Mouse (Mus musculus) forebrain, embryonic 10.5 days (tissue): ENCODE data around the gene Stac3. TPM values are rescaled to one million over a fixed set of nuclear protein-coding genes. Genes with fewer than 3 reads are reported as not detected.

Source experiments
- DNase-seq: peaks from one replicate; pipeline ENCODE4 v3.0.0-alpha.2; 2017; ENCODE audit warnings: low spot score; ENCODE audit errors: extremely low spot score
- H3K27ac ChIP-seq: fragments of 300-500 bp; sonication (generic); 2 replicates; pipeline ENCODE4 v1.5.1; 2016; ENCODE audit warnings: mild to moderate bottlenecking
- H3K27me3 ChIP-seq: fragments of 300-500 bp; sonication (generic); 2 replicates; pipeline ENCODE4 v1.6.1; 2016; ENCODE audit warnings: mild to moderate bottlenecking; ENCODE audit not compliant: poor library complexity, severe bottlenecking
- H3K36me3 ChIP-seq: fragments of 300-500 bp; sonication (generic); replicated peaks from 2 replicates; pipeline ENCODE4 v1.6.1; 2016; ENCODE audit warnings: mild to moderate bottlenecking, moderate library complexity
- H3K4me1 ChIP-seq: fragments of 300-500 bp; sonication (generic); 2 replicates; pipeline ENCODE4 v1.6.1; 2016
- H3K4me3 ChIP-seq: fragments of 300-500 bp; sonication (generic); 2 replicates; pipeline ENCODE4 v1.5.1; 2016; ENCODE audit warnings: mild to moderate bottlenecking, moderate library complexity
- H3K9me3 ChIP-seq: fragments of 300-500 bp; sonication (generic); 2 replicates; pipeline ENCODE4 v1.6.1; 2016; ENCODE audit warnings: mild to moderate bottlenecking, moderate library complexity
- WGBS: fragments of 180-500 bp; shearing (Covaris S2); methylation state at CpG from one replicate; pipeline ENCODE4 v1.1.7; 2016; 5-methylcytosine and 5-hydroxymethylcytosine counted together
- polyA plus RNA-seq: library from polyadenylated mRNA; unstranded; fragments of >200 nt; fragmentation: Nextera tagmentation; extraction: Ambion mirVana; gene quantifications from 2 replicates; pipeline ENCODE4 v1.2.1, GENCODE M21; 2016

Gene Stac3
- polyA plus RNA-seq, 1 experiment from 2014 or later = 0.41 TPM

DNA sequence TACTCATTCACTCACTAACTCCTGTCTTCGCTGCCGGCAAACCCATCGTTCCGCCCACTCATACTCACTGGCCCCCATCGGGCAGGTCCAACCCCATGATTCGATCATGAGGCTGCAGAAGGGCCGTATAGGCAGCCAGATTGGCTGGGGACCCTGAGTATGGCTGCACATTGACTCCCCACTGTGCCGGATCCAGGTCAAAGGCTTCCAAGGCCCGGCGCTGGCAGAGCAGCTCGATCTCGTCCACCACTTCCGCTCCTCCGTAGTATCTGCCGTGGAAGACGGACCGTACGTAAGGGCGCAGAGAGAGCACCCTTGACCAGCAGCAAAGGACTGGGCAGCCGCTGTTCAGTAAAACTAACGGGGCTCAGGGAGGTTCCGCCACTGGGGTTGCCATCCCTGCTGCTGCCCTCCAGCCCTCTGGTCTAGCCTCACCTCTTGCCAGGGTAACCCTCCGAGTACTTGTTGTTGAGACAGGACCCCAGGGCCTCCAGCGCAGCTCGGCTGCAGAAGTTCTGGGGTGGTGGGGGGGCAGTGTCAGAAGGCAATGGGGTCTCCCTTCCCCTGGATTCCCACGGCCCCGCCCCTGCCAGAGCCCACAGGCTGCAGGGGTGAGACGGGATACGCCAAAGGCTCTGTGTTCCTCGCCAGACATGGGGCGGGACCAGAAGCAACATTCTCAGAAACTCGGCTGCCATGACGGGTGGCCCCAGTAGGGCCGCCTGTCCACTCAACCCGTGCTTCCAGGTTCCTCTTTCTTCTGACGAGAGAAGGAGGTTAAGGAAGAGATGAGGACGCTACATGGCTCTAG lies 18.6 kb downstream of the Stac3 start:
- DNase-seq = no peak
- Histone ChIP-seq H3K4me1 (peaks cover 68% of the 10 kb centered on the region), H3K27ac (no peak overlapping the region)

DNA sequence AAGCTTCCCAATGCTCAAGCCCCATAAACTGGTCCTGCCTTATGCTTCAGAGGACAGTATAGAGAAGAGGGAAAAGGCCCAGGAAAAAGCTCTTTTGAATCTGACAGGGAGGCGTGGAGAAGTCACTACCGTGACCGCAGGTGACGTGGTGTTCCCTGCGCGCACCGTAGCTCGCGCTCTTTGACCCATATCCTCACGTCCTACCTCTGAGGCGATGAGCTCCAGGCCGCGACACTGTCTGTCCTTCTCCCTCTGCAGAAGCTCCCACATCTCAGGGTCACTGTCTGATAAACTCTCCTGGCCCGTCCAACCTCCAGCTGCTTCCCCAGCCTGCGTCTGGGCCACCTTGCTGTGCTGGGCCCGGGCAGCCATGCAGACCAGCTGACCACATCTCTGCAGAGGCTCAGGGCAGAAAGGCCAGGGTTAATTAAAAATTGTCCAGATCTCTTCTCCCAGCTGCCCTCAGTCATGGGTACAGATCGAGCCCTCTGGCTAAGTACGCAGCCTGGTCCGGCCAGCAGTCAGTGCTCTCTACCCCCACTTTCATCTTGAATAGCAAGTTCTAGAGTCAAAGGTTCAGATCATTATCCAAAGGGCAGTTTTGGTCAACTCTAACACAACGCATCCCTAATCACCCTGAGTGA lies 19.4 kb downstream of the Stac3 start:
- peaks cover 41% of the 10 kb centered on the region for H3K36me3 ChIP-seq
- no peak overlapping the region for H3K27ac ChIP-seq
- H3K4me1 ChIP-seq = peaks cover 68% of the 10 kb centered on the region
- H3K4me3 ChIP-seq = peak overlapping the region; percentile 69
- peaks cover 85% of the 10 kb centered on the region for H3K27me3 ChIP-seq
- WGBS = 85% methylated on average over 20 of the region's 20 CpGs
- H3K9me3 ChIP-seq = peaks cover 11% of the 10 kb centered on the region; the same call in 1 of the 2 replicates
- DNase-seq = no peak

More for the DNA sequence above, 18.6 kb downstream of the Stac3 start:
- peaks cover 11% of the 10 kb centered on the region; the same call in 1 of the 2 replicates for H3K9me3 ChIP-seq
- WGBS = 94% methylated on average over 37 of the region's 37 CpGs
- H3K27me3 ChIP-seq = peaks cover 85% of the 10 kb centered on the region
- H3K36me3 ChIP-seq = peaks cover 41% of the 10 kb centered on the region
- peak overlapping the region; percentile 69; the same call in 1 of the 2 replicates for H3K4me3 ChIP-seq

GRCm38 (mm10) chr10:127521611-127522080 lies 20.2 kb downstream of the Stac3 start:
- H3K36me3 ChIP-seq = peaks cover 41% of the 10 kb centered on the region
- peak overlapping the region; percentile 87 for H3K27ac ChIP-seq
- no peak for DNase-seq
- peak overlapping the region; percentile 69 for H3K4me3 ChIP-seq
- 14% methylated on average over 12 of the region's 12 CpGs for WGBS
- H3K9me3 ChIP-seq = peaks cover 11% of the 10 kb centered on the region; the same call in 1 of the 2 replicates
- H3K4me1 ChIP-seq = peaks cover 68% of the 10 kb centered on the region
- H3K27me3 ChIP-seq = peaks cover 85% of the 10 kb centered on the region

- Histone ChIP-seq H3K4me1 (peaks cover 68% of the 10 kb centered on the region), H3K4me3 (peak within 1 kb of the TSS; percentile 69), H3K27ac (peak within 1 kb of the TSS; percentile 87), H3K36me3 (peaks cover 38% of the 10 kb centered on the region), H3K9me3 (peaks cover 11% of the 10 kb centered on the region; the same call in 1 of the 2 replicates), H3K27me3 (peaks cover 85% of the 10 kb centered on the region)
- peak; percentile 89 for DNase-seq
- under 1% methylated on average over 21 of the region's 21 CpGs for WGBS
These were observed 20.6 kb downstream of the Stac3 start, which contains the start of gene Shmt2 for GRCm38 (mm10) chr10:127522088-127522581. Shmt2 (minus strand) TSS chr10:127522444.

DNA sequence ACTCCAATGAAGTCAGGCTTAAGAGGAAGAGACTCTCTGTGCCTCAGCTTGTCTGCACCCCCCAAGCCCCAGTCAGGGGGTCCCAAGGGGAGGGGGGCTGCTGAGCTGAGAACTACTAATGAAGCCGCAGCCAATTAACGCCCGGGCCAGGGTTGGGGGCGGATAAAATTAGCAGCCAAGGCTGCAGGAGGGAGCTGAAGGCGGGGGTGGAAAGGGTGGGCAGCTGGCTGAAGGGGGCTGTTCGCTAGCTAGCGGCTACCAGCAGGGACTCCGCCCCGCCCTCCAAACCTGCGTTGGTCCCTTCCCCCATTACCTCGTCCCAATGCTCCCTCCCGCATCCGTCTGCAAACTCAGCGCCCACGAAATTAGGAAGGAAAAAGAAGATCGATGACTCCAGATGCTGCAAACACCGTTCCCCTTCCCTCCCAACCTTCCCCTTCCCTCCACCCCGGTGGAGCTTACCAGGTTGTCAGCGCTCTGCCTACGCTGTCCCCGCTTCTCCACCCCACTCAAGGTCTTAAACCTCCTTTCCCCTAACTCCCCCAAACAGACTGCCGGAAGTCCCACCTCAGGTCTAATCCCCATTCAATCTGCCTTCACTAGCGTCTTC lies 23.3 kb downstream of the Stac3 start:
- under 1% methylated on average over 23 of the region's 23 CpGs for WGBS
- Histone ChIP-seq H3K27ac (peak overlapping the region; percentile 32; the same call in 1 of the 2 replicates), H3K4me3 (peak overlapping the region; percentile 42), H3K36me3 (peaks cover 12% of the 10 kb centered on the region), H3K27me3 (peaks cover 85% of the 10 kb centered on the region), H3K4me1 (peaks cover 83% of the 10 kb centered on the region), H3K9me3 (peaks cover 3% of the 10 kb centered on the region; the same call in 1 of the 2 replicates)
- no peak for DNase-seq

GRCm38 (mm10) chr10:127526048-127526447 lies 24.6 kb downstream of the Stac3 start:
- Histone ChIP-seq H3K36me3 (no peaks in the 10 kb centered on the region), H3K27me3 (peaks cover 85% of the 10 kb centered on the region), H3K9me3 (no peaks in the 10 kb centered on the region), H3K4me3 (peak overlapping the region; percentile 42), H3K4me1 (peaks cover 81% of the 10 kb centered on the region), H3K27ac (peak overlapping the region; percentile 35; the same call in 1 of the 2 replicates)
- DNase-seq = no peak
- WGBS = 2% methylated on average over 26 of the region's 26 CpGs

DNA sequence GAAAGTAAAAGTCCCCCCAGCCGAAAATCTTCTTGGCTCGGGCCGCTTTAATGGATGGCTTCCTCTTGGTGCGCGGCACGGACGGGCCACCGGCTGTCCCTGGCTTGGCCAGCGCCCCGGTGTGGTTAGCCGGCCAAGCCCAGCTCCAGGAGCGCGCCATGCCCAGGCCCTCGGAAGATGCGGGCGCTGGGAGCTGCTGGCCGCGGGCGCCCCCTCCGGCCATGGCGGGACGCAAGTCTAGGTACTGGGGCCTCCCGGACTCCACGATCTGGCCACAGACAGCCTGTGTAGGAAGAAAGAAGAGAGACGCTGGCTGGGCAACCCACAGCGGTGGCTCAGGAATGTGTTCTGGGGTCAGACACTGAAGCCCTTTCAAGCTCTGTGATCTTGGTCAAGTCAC lies 25.2 kb downstream of the Stac3 start:
- Histone ChIP-seq H3K27me3 (peaks cover 92% of the 10 kb centered on the region), H3K4me1 (peaks cover 81% of the 10 kb centered on the region), H3K36me3 (no peaks in the 10 kb centered on the region), H3K27ac (no peak overlapping the region), H3K9me3 (no peaks in the 10 kb centered on the region), H3K4me3 (peak overlapping the region; percentile 42)
- under 1% methylated on average over 26 of the region's 26 CpGs for WGBS
- peak; percentile 72 for DNase-seq

- Histone ChIP-seq H3K4me1 (peaks cover 85% of the 10 kb centered on the region), H3K27me3 (peaks cover 100% of the 10 kb centered on the region)
- WGBS = 2% methylated on average over 17 of the region's 17 CpGs
These were observed 26.0 kb downstream of the Stac3 start for GRCm38 (mm10) chr10:127527481-127527880.

GRCm38 (mm10) chr10:127530945-127531344 lies 29.5 kb downstream of the Stac3 start:
- DNase-seq = no peak
- Histone ChIP-seq H3K9me3 (no peaks in the 10 kb centered on the region), H3K27me3 (peaks cover 100% of the 10 kb centered on the region), H3K36me3 (no peaks in the 10 kb centered on the region), H3K4me1 (peaks cover 93% of the 10 kb centered on the region), H3K27ac (peak overlapping the region; percentile 25; the same call in 1 of the 2 replicates), H3K4me3 (peak overlapping the region; percentile 53)
- WGBS = under 1% methylated on average over 24 of the region's 25 CpGs

More at GRCm38 (mm10) chr10:127527481-127527880, 26.0 kb downstream of the Stac3 start:
- Histone ChIP-seq H3K9me3 (no peaks in the 10 kb centered on the region), H3K36me3 (no peaks in the 10 kb centered on the region), H3K4me3 (peak overlapping the region; percentile 19; the same call in 1 of the 2 replicates), H3K27ac (0 out of 2 replicates have a peak overlapping the region, but pooled peaks have one; percentile 22)
- no peak for DNase-seq

GRCm38 (mm10) chr10:127531548-127531947 lies 30.1 kb downstream of the Stac3 start:
- Histone ChIP-seq H3K9me3 (no peaks in the 10 kb centered on the region), H3K4me3 (peak overlapping the region; percentile 53), H3K4me1 (peaks cover 93% of the 10 kb centered on the region), H3K27me3 (peaks cover 100% of the 10 kb centered on the region), H3K36me3 (no peaks in the 10 kb centered on the region), H3K27ac (no peak overlapping the region; the same call in 1 of the 2 replicates)
- WGBS = 0% methylated on average over 4 of the region's 4 CpGs
- DNase-seq = no peak

- Histone ChIP-seq H3K27ac (peak within 1 kb of the TSS; percentile 48; the same call in 1 of the 2 replicates), H3K4me1 (peaks cover 80% of the 10 kb centered on the region), H3K36me3 (peaks cover 11% of the 10 kb centered on the region), H3K4me3 (peak within 1 kb of the TSS; percentile 53), H3K9me3 (no peaks in the 10 kb centered on the region), H3K27me3 (peaks cover 84% of the 10 kb centered on the region)
- under 1% methylated on average over 66 of the region's 78 CpGs for WGBS
- no peak for DNase-seq
These were observed 32.8 kb downstream of the Stac3 start, which contains the start of gene Nxph4 for GRCm38 (mm10) chr10:127534036-127534928. Nxph4 (minus strand) TSS chr10:127534559.
